Mouse (Mus musculus) cerebellum, adult 9-11 months (tissue): ENCODE measurements around the gene Zfp658.

Experiments used
- DNase-seq: peaks from one replicate; pipeline ENCODE4 v3.0.0; 2022

Zfp658 gene

DNA sequence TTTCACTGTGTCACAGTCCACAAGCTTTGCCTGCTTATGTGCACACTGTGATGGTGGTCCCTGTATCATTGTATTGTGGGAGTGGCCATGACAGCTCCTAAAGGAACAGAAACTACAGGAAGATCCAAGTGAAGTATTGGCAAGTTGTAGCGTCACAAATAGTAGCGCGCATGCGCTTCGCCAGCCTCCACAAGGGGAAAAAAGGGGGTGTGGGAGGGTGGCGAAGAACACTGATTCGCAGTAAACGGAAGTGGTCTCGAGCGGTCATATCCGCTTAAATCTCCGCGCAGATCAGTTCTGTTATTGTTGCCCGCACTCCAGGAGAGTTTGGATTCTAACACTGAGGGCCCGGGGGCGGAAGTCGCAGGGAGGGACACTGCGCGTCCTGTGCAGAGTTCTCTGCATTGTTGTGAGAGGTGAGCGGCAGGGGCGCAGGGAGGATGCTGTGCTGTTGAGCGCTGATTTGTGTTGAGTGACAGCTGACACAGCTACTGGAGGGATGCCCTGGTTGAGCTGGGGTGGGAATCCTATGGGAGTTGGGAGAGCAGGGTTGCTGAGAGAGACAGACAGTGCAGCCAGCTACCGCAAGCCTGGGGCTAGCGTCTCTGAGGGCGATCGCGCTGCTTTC, at the start of gene Zfp658:
TSS of gene Zfp658 (plus strand) at position 251 of the 628 bp plus-strand sequence.
- DNase-seq, result peak; percentile 86

DNA sequence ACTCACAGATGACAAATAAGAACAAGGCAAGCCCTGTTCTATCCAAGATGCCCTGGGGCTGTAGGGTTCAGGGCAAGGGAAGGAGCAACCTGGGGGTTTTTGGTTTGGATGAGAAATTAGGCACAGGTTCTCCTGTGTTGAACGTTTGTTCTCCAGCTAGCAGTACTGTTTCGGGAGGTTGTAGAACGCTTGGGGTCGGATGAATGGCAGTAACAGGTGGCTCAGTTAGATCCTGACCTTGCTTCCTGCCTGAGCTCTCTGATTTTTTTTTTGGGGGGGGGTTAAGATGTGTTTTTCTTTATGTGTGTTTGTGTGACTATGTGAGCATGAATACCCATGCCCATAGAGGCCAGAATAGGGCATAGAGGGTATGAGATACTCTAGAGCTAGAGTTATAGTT, 49.5 kb upstream of the Zfp658 start:
- DNase-seq, result no peak

GRCm38 (mm10) chr7:43515076-43515475, 47.0 kb upstream of the Zfp658 start:
- DNase-seq, result no peak

GRCm38 (mm10) chr7:43518341-43518740, 43.7 kb upstream of the Zfp658 start:
- DNase-seq, result peak; percentile 46

- no peak for DNase-seq
These were observed 39.3 kb upstream of the Zfp658 start for GRCm38 (mm10) chr7:43522776-43523175.

DNA sequence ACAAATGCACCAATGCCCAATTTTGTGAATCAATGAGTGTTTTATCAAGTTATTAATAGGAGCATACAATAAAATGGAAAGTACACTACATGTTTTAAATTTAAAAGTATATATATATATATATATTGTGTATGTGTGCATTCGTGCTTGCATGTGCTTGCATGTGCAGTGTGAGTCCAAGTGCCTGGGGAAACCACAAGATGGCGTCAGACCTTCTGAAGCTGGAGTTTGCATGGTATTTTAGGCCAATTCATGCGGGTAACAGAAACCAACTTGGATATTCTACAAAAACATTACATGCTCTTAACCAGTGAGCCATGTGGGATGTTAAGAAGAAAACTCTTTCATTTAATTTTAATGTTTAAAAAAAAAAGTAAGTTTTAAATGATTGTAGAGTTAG, 36.7 kb upstream of the Zfp658 start:
- no peak for DNase-seq

GRCm38 (mm10) chr7:43530216-43530785, 31.8 kb upstream of the Zfp658 start:
- DNase-seq, result no peak

- no peak for DNase-seq
These were observed 29.0 kb upstream of the Zfp658 start for GRCm38 (mm10) chr7:43532936-43533505.

DNA sequence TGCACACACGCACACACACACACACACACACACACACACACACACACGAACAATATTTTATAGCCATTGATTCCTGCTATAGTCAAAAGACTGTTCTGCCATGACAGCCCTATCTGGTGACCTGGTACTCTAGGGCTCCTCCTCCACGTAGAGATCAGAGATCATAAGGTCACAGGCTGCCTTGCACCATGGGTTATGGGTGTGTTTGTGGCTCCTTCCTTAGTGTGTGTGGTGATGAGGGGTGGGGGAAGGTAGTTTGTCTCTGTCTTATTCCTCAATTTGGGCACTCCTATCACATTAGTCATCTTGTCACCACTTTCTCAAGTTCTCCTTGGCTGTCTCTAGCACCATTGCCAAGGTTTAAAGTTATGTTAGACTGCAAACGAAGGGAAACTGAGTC, 23.5 kb upstream of the Zfp658 start:
- DNase-seq, result no peak

GRCm38 (mm10) chr7:43544225-43544977, 17.7 kb upstream of the Zfp658 start, which contains the start of gene Cd33:
Cd33 (minus strand) TSS chr7:43544428.
- no peak for DNase-seq

- DNase-seq, result no peak
These were observed 16.2 kb upstream of the Zfp658 start for GRCm38 (mm10) chr7:43545656-43546545.

- DNase-seq, result peak; percentile 80
These were observed 14.4 kb upstream of the Zfp658 start for GRCm38 (mm10) chr7:43547666-43548065.

GRCm38 (mm10) chr7:43548206-43548605, 13.8 kb upstream of the Zfp658 start:
- DNase-seq, result peak; percentile 61

- DNase-seq, result no peak
These were observed 8.9 kb upstream of the Zfp658 start for GRCm38 (mm10) chr7:43553153-43553552.

GRCm38 (mm10) chr7:43554550-43554949, 7.5 kb upstream of the Zfp658 start:
- no peak for DNase-seq

DNA sequence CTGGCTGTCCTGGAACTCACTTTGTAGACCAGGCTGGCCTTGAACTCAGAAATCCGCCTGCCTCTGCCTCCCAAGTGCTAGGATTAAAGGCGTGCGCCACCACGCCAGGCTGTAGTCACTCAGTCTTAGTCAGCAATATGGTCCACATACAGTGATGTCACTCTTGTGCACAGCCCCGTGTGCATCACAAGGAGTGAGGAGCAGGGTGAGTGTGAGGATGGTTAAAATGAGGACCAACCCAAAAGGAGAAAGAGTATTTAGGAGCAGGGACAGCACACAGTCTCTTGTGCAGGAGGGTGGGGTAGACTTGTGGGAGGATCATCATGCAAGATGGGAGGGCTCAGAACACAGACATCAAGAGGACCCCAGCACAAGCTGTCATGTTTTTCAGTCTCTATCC, 6.7 kb upstream of the Zfp658 start:
- no peak for DNase-seq

- DNase-seq, result no peak
These were observed 5.2 kb upstream of the Zfp658 start for GRCm38 (mm10) chr7:43556901-43557300.

DNA sequence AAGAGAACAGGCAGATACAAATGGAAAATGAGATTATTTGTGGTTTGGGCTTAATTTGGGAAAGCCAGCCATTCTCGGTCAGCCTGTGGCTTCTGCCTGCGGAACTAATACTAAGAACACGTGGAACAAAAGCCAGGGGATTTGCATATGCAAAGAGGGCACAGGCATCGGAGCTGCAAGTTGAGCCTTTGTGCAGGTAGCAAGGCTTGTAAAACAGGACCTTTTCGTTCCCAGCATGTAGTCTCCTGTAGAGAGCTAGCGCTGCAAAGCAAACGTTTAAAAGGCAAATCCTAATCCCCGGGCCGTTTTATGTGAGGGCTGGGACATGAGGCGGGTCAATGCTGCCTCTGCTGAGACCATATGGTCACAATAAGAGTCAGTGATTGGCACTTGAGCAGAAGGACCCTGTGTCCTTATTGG, 605 bp downstream of the Zfp658 start:
- no peak for DNase-seq

GRCm38 (mm10) chr7:43563300-43563699, 1.2 kb downstream of the Zfp658 start:
- DNase-seq, result no peak

GRCm38 (mm10) chr7:43571216-43571615, 9.2 kb downstream of the Zfp658 start:
- DNase-seq, result no peak

GRCm38 (mm10) chr7:43579440-43580171, 17.6 kb downstream of the Zfp658 start, which contains the start of gene Zfp719:
Zfp719 (plus strand) TSS chr7:43579610.
- DNase-seq, result peak; percentile 96

DNA sequence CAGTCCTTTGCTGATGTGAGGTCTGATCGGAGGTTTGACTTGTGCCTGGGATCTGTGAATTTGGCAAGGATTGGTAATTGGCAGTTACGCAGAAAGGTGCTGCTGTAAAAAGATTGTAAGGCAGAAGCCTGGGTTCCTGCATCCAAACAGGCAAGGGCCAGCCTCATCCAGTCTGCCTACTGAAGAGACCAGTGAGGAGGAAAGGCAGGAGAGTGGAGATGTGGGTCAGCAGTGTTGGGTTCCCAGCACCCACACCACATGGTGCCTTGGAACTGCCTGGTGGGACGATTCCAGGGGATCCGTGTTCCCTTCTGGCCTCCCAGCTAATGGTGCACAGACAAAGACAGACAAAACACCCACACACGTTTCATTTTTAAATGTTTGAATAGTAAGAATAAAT, 18.5 kb downstream of the Zfp658 start:
- DNase-seq, result peak; percentile 61
